Mouse (Mus musculus) liver, postnatal 0 days (tissue): ENCODE measurements at regions not wholly inside any gene's neighbourhood (a gene's known extent, or its start where the extent isn't known, plus 50 kb on each side); places are given as distances from the start of the nearest gene placed in this dataset.

Experiments
- CTCF ChIP-seq: sonication (generic); IDR thresholded peaks from 2 replicates; pipeline ENCODE4 v1.5.1; 2016; ENCODE audit warnings: antibody characterized with exemption, low read depth
- EP300 ChIP-seq: IDR thresholded peaks from 2 replicates; pipeline ENCODE4 v1.6.1; 2016; ENCODE audit warnings: antibody characterized with exemption, low read depth, mild to moderate bottlenecking

- no peak for TF ChIP-seq CTCF
- TF ChIP-seq EP300: no peak
Measured at GRCm38 (mm10) chr6:147816861-147817260, 230.2 kb upstream of the Far2 start.
